ENCODE assay signal across 1 mouse cellular context in the genomic region with DNA sequence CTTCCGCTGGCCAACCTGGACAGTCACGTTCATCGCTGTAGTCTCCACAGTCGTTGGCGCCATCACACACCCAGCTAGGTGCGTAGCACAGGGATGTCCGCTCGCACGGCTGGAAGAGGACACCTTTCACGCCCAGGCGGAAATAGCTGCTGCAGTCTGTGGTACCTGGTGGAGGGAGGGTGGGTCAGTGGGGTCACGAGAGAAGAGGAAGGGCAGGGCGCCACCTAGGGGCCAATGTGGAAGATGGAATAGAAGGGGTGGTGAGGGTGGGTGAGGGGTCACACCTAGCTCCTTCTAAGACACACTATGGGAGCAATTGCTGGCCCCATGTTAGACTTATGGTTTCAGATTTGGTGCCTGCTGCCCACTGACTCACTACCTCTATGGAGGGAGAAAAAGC.
TF ChIP-seq lines count a peak whose summit lies in the region.

No protein-coding gene starts in this region.

TF ChIP-seq in MEL, 35 proteins besides CTCF, POLR2A, EP300 and RAD21:
- TF ChIP-seq SMC3 (IDR thresholded peaks at IDR 0.05; ENCODE audit: low read depth, low read length) (0 out of 2 replicates have a peak, but pooled peaks have one; percentile 26), E2F4 (IDR thresholded peaks at IDR 0.05; ENCODE audit: borderline replicate concordance, low read depth, low read length) (no peak)
